Mouse (Mus musculus): ENCODE data around the gene Ruvbl2.

- TF ChIP-seq GATA1 (IDR thresholded peaks at IDR 0.05; ENCODE audit: borderline replicate concordance, low read length) = no peak
- TF ChIP-seq FLI1 (IDR thresholded peaks at IDR 0.05; ENCODE audit: low read length) = no peak
These were observed 22.3 kb downstream of the Ruvbl2 start for GRCm38 (mm10) chr7:45415636-45416035.

Data from megakaryocyte, embryonic 14.5 days (primary cell).